Mouse (Mus musculus) embryonic facial prominence, embryonic 13.5 days (tissue): ENCODE results near the gene Tspan32. TPM values are rescaled to one million over a fixed set of nuclear protein-coding genes. Genes with fewer than 3 reads are reported as not detected.
A peak's percentile ranks its signal among the peaks of the same experiment; 100 is the strongest.

Experiments used
- ATAC-seq: fragments of 200-750 bp; cut with Nextera tagmentation; 2 replicates; pipeline ENCODE4 v1.8.0; 2017; ENCODE audit warnings: low read depth; ENCODE audit not compliant: insufficient number of reproducible peaks, insufficient read depth, low FRiP score, low TSS enrichment
- H3K27ac ChIP-seq: fragments of 300-500 bp; sonication (generic); 2 replicates; pipeline ENCODE4 v1.5.1; 2015; ENCODE audit warnings: moderate library complexity, mild to moderate bottlenecking, inconsistent platforms
- H3K27me3 ChIP-seq: fragments of 300-500 bp; sonication (generic); 2 replicates; pipeline ENCODE4 v1.6.1; 2015; ENCODE audit warnings: mild to moderate bottlenecking, inconsistent platforms
- H3K36me3 ChIP-seq: fragments of 300-500 bp; sonication (generic); 2 replicates; pipeline ENCODE4 v1.6.1; 2015; ENCODE audit warnings: mild to moderate bottlenecking, inconsistent platforms
- H3K4me1 ChIP-seq: fragments of 300-500 bp; sonication (generic); 2 replicates; pipeline ENCODE4 v1.6.1; 2015; ENCODE audit warnings: inconsistent platforms
- H3K4me2 ChIP-seq: fragments of 300-500 bp; sonication (generic); 2 replicates; pipeline ENCODE4 v1.6.1; 2015; ENCODE audit warnings: moderate library complexity, mild to moderate bottlenecking, inconsistent platforms
- H3K4me3 ChIP-seq: fragments of 300-500 bp; sonication (generic); 2 replicates; pipeline ENCODE4 v1.5.1; 2015; ENCODE audit warnings: mild to moderate bottlenecking, inconsistent platforms
- H3K9ac ChIP-seq: fragments of 300-500 bp; sonication (generic); 2 replicates; pipeline ENCODE4 v1.6.1; 2015; ENCODE audit warnings: mild to moderate bottlenecking, inconsistent platforms
- H3K9me3 ChIP-seq: fragments of 300-500 bp; sonication (generic); 2 replicates; pipeline ENCODE4 v1.6.1; 2016; ENCODE audit warnings: inconsistent platforms
- WGBS: fragments of 180-500 bp; shearing (Covaris S2); methylation state at CpG from one replicate; pipeline ENCODE4 v1.1.7; 2015; ENCODE audit warnings: mixed read lengths; 5-methylcytosine and 5-hydroxymethylcytosine counted together
- polyA plus RNA-seq: library from polyadenylated mRNA; unstranded; fragments of >200 nt; fragmentation: Nextera tagmentation; extraction: Ambion mirVana; gene quantifications from 2 replicates; pipeline ENCODE4 v1.2.1, GENCODE M21; 2015

Gene Tspan32
- polyA plus RNA-seq, 1 experiment from 2014 or later, result 2.6 TPM

- WGBS, result 57% methylated on average over 2 of the region's 2 CpGs
- peaks cover 9% of the 10 kb centered on the region; the same call in 1 of the 2 replicates for H3K36me3 ChIP-seq
- no peak overlapping the region for H3K4me2 ChIP-seq
Measured at GRCm38 (mm10) chr7:143051316-143051715, 46.5 kb downstream of the Tspan32 start.

GRCm38 (mm10) chr7:143052626-143053007 lies 47.8 kb downstream of the Tspan32 start, which contains the start of gene Cd81:
Gene Cd81, plus strand, starts transcription at chr7:143052739.
- peaks cover 14% of the 10 kb centered on the region; the same call in 1 of the 2 replicates for H3K36me3 ChIP-seq
- under 1% methylated on average over 31 of the region's 37 CpGs for WGBS
- peak within 1 kb of the TSS; percentile 96 for H3K9ac ChIP-seq
- no peaks in the 10 kb centered on the region for H3K27me3 ChIP-seq
- H3K27ac ChIP-seq, result peak within 1 kb of the TSS; percentile 94
- H3K9me3 ChIP-seq, result no peaks in the 10 kb centered on the region
- ATAC-seq, result peak; percentile 73
- peak within 1 kb of the TSS; percentile 97 for H3K4me2 ChIP-seq
- peaks cover 45% of the 10 kb centered on the region for H3K4me1 ChIP-seq
- peak within 1 kb of the TSS; percentile 84 for H3K4me3 ChIP-seq

More at GRCm38 (mm10) chr7:143051316-143051715, 46.5 kb downstream of the Tspan32 start:
- H3K27me3 ChIP-seq, result no peaks in the 10 kb centered on the region
- ATAC-seq, result no peak
- H3K9ac ChIP-seq, result no peak overlapping the region
- H3K4me1 ChIP-seq, result peaks cover 33% of the 10 kb centered on the region
- no peak overlapping the region for H3K27ac ChIP-seq
- no peak overlapping the region for H3K4me3 ChIP-seq
- no peaks in the 10 kb centered on the region for H3K9me3 ChIP-seq

GRCm38 (mm10) chr7:143053008-143053899 lies 48.4 kb downstream of the Tspan32 start:
- Histone ChIP-seq H3K4me3 (peak overlapping the region; percentile 84), H3K4me1 (peaks cover 51% of the 10 kb centered on the region), H3K4me2 (peak overlapping the region; percentile 97), H3K9me3 (no peaks in the 10 kb centered on the region), H3K27ac (peak overlapping the region; percentile 94), H3K36me3 (peaks cover 21% of the 10 kb centered on the region; the same call in 1 of the 2 replicates), H3K27me3 (no peaks in the 10 kb centered on the region), H3K9ac (peak overlapping the region; percentile 96)
- peak; percentile 76 for ATAC-seq
- WGBS, result under 1% methylated on average over 46 of the region's 46 CpGs

GRCm38 (mm10) chr7:143053961-143054611 lies 49.2 kb downstream of the Tspan32 start:
- H3K4me3 ChIP-seq, result peak overlapping the region; percentile 84
- no peaks in the 10 kb centered on the region for H3K9me3 ChIP-seq
- peak overlapping the region; percentile 94 for H3K27ac ChIP-seq
- no peaks in the 10 kb centered on the region for H3K27me3 ChIP-seq
- WGBS, result 35% methylated on average over 11 of the region's 11 CpGs
- H3K4me2 ChIP-seq, result peak overlapping the region; percentile 97
- H3K36me3 ChIP-seq, result peaks cover 25% of the 10 kb centered on the region; the same call in 1 of the 2 replicates
- H3K4me1 ChIP-seq, result peaks cover 60% of the 10 kb centered on the region
- ATAC-seq, result no peak
- peak overlapping the region; percentile 96 for H3K9ac ChIP-seq

GRCm38 (mm10) chr7:143054612-143054965 lies 49.7 kb downstream of the Tspan32 start:
- Histone ChIP-seq H3K9me3 (no peaks in the 10 kb centered on the region), H3K4me3 (peak overlapping the region; percentile 84), H3K4me1 (peaks cover 64% of the 10 kb centered on the region), H3K27ac (peak overlapping the region; percentile 62; the same call in 1 of the 2 replicates), H3K36me3 (peaks cover 25% of the 10 kb centered on the region; the same call in 1 of the 2 replicates), H3K9ac (peak overlapping the region; percentile 96), H3K27me3 (no peaks in the 10 kb centered on the region), H3K4me2 (peak overlapping the region; percentile 97)
- ATAC-seq, result no peak
- WGBS, result 38% methylated on average over 3 of the region's 3 CpGs

- 87% methylated on average over 3 of the region's 3 CpGs for WGBS
- peaks cover 27% of the 10 kb centered on the region for H3K36me3 ChIP-seq
- H3K9me3 ChIP-seq, result no peaks in the 10 kb centered on the region
- no peaks in the 10 kb centered on the region for H3K27me3 ChIP-seq
- peaks cover 64% of the 10 kb centered on the region for H3K4me1 ChIP-seq
- peak overlapping the region; percentile 84 for H3K4me3 ChIP-seq
- peak overlapping the region; percentile 97 for H3K4me2 ChIP-seq
- H3K27ac ChIP-seq, result peak overlapping the region; percentile 62; the same call in 1 of the 2 replicates
- H3K9ac ChIP-seq, result peak overlapping the region; percentile 96
- no peak for ATAC-seq
Measured at GRCm38 (mm10) chr7:143055001-143055400, 50.2 kb downstream of the Tspan32 start.

GRCm38 (mm10) chr7:143055499-143056186 lies 50.8 kb downstream of the Tspan32 start:
- Histone ChIP-seq H3K4me1 (peaks cover 65% of the 10 kb centered on the region), H3K9me3 (no peaks in the 10 kb centered on the region), H3K27me3 (no peaks in the 10 kb centered on the region), H3K27ac (peak overlapping the region; percentile 28), H3K4me2 (peak overlapping the region; percentile 97), H3K4me3 (peak overlapping the region; percentile 84; the same call in 1 of the 2 replicates), H3K9ac (peak overlapping the region; percentile 96), H3K36me3 (peaks cover 31% of the 10 kb centered on the region)
- ATAC-seq, result no peak
- 72% methylated on average over 11 of the region's 11 CpGs for WGBS

GRCm38 (mm10) chr7:143057023-143057422 lies 52.2 kb downstream of the Tspan32 start:
- peaks cover 44% of the 10 kb centered on the region for H3K36me3 ChIP-seq
- H3K27me3 ChIP-seq, result no peaks in the 10 kb centered on the region
- peaks cover 65% of the 10 kb centered on the region for H3K4me1 ChIP-seq
- H3K9me3 ChIP-seq, result no peaks in the 10 kb centered on the region
- no peak overlapping the region for H3K4me3 ChIP-seq
- no peak overlapping the region for H3K9ac ChIP-seq
- WGBS, result 87% methylated on average over 5 of the region's 5 CpGs
- no peak for ATAC-seq
- H3K4me2 ChIP-seq, result no peak overlapping the region
- no peak overlapping the region for H3K27ac ChIP-seq

GRCm38 (mm10) chr7:143057667-143058220 lies 52.9 kb downstream of the Tspan32 start:
- no peak overlapping the region for H3K4me3 ChIP-seq
- H3K27me3 ChIP-seq, result no peaks in the 10 kb centered on the region
- H3K27ac ChIP-seq, result peak overlapping the region; percentile 74
- WGBS, result 85% methylated on average over 9 of the region's 9 CpGs
- H3K36me3 ChIP-seq, result peaks cover 52% of the 10 kb centered on the region
- H3K4me2 ChIP-seq, result no peak overlapping the region
- H3K9me3 ChIP-seq, result no peaks in the 10 kb centered on the region
- H3K9ac ChIP-seq, result no peak overlapping the region
- H3K4me1 ChIP-seq, result peaks cover 62% of the 10 kb centered on the region
- ATAC-seq, result no peak

GRCm38 (mm10) chr7:143058221-143058697 lies 53.4 kb downstream of the Tspan32 start:
- H3K9me3 ChIP-seq, result no peaks in the 10 kb centered on the region
- H3K36me3 ChIP-seq, result peaks cover 57% of the 10 kb centered on the region
- H3K4me3 ChIP-seq, result no peak overlapping the region
- ATAC-seq, result no peak
- no peaks in the 10 kb centered on the region for H3K27me3 ChIP-seq
- WGBS, result 59% methylated on average over 5 of the region's 5 CpGs
- H3K4me1 ChIP-seq, result peaks cover 62% of the 10 kb centered on the region
- H3K27ac ChIP-seq, result peak overlapping the region; percentile 74
- no peak overlapping the region for H3K9ac ChIP-seq
- no peak overlapping the region; the same call in 1 of the 2 replicates for H3K4me2 ChIP-seq
